8 mouse cellular contexts compared by ENCODE assay signal in the genomic region with DNA sequence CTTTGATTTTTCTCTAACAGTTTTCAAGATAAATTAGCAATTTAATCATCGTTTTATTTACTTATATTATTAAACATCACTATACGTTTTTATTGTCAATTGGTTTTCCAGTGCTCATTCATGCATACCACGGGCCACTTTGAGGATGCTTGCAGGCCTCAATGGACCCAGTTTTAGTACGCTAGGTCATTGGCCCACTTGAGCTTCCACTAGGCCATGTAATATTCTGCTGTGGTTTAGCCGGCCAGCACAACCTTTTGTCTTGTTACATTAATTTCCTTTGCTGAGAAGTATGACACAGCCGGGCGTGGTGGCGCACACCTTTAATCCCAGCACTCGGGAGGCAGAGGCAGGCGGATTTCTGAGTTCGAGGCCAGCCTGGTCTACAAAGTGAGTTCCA. TPM values are rescaled to one million over a fixed set of nuclear protein-coding genes. Genes with fewer than 3 reads are reported as not detected.
DNase-seq lines count a peak whose midpoint lies in the region; ATAC-seq and TF ChIP-seq lines count a peak whose summit lies in the region.

No protein-coding gene starts in this region.

- H3K4me1 ChIP-seq in heart, embryonic 14.5 days (ENCODE audit: control insufficient read depth in 2 of 2, insufficient read depth in 2 of 2, low read length in 2 of 2), result peaks cover 5 to 6% of the 10 kb centered on the region in 2 experiments; a peak in 2 of 4 replicates
- peaks cover 5% of the 10 kb centered on the region for H3K4me1 ChIP-seq in ES-Bruce4 (ENCODE audit: control insufficient read depth, insufficient read depth, low read length)
- H3K4me1 ChIP-seq in hindbrain, embryonic 11.5 days (replicated peaks; ENCODE audit: control insufficient read depth, insufficient read depth, low read length), result no peaks in the 10 kb centered on the region
- peaks cover 22% of the 10 kb centered on the region for H3K4me1 ChIP-seq in midbrain, embryonic 12.5 days

- WGBS in heart, embryonic 14.5 days, result 91% methylated on average over 11 of the region's 11 CpGs
- 85% methylated on average over 11 of the region's 11 CpGs for WGBS in hindbrain, embryonic 11.5 days
- WGBS in midbrain, embryonic 12.5 days, result 80% methylated on average over 11 of the region's 11 CpGs

- no peaks in the 10 kb centered on the region for H3K27me3 ChIP-seq in heart, embryonic 14.5 days (ENCODE audit: control insufficient read depth, insufficient read depth, low read length)
- H3K27me3 ChIP-seq in ES-Bruce4 (ENCODE audit: control insufficient read depth, insufficient read depth, low read length, poor library complexity, severe bottlenecking), result no peaks in the 10 kb centered on the region
- H3K27me3 ChIP-seq in hindbrain, embryonic 11.5 days (ENCODE audit: control insufficient read depth, insufficient read depth, low read length), result no peaks in the 10 kb centered on the region
- H3K27me3 ChIP-seq in midbrain, embryonic 12.5 days, result no peaks in the 10 kb centered on the region

- peak overlapping the region in 1 of 2 experiments; percentile 64; a peak in 2 of 4 replicates for H3K4me3 ChIP-seq in heart, embryonic 14.5 days (ENCODE audit: control insufficient read depth in 1 of 2, insufficient read depth in 1 of 2, low read depth in 1 of 2, low read length in 2 of 2)
- H3K4me3 ChIP-seq in ES-Bruce4 (ENCODE audit: low read depth, low read length), result no peak overlapping the region
- peak overlapping the region; percentile 59 for H3K4me3 ChIP-seq in hindbrain, embryonic 11.5 days (ENCODE audit: low read depth, low read length)
- H3K4me3 ChIP-seq in midbrain, embryonic 12.5 days, result peak overlapping the region; percentile 64

- ATAC-seq in heart, embryonic 14.5 days (ENCODE audit: insufficient number of reproducible peaks, insufficient read depth, low FRiP score, low read depth), result no peak
- ATAC-seq in hindbrain, embryonic 11.5 days (ENCODE audit: low FRiP score), result no peak
- no peak for ATAC-seq in midbrain, embryonic 12.5 days (ENCODE audit: low FRiP score, low read depth)
- no peak for ATAC-seq in activated CD4-positive, CD25-positive, alpha-beta regulatory T cell, adult 4 months

- no peak for TF ChIP-seq POLR2A in ES-Bruce4 (IDR thresholded peaks at IDR 0.05; ENCODE audit: insufficient read depth, low read length)

- TF ChIP-seq CTCF in ES-Bruce4 (IDR thresholded peaks at IDR 0.05; ENCODE audit: low read depth, low read length), result no peak

- no peak overlapping the region for H3K9ac ChIP-seq in heart, embryonic 14.5 days (ENCODE audit: low read length)
- H3K9ac ChIP-seq in ES-Bruce4 (ENCODE audit: low read depth, poor library complexity, severe bottlenecking), result peak overlapping the region; percentile 81; the same call in 1 of the 2 replicates
- no peak overlapping the region; the same call in 1 of the 2 replicates for H3K9ac ChIP-seq in hindbrain, embryonic 11.5 days (ENCODE audit: low read depth, low read length)
- H3K9ac ChIP-seq in midbrain, embryonic 12.5 days (replicated peaks), result peak overlapping the region; percentile 66; the same call in 1 of the 2 replicates

- no peaks in the 10 kb centered on the region for H3K9me3 ChIP-seq in heart, embryonic 14.5 days (ENCODE audit: control insufficient read depth, low read length)
- H3K9me3 ChIP-seq in ES-Bruce4 (replicated peaks; ENCODE audit: control insufficient read depth, insufficient read depth, low read length, poor library complexity, severe bottlenecking), result no peaks in the 10 kb centered on the region
- no peaks in the 10 kb centered on the region for H3K9me3 ChIP-seq in hindbrain, embryonic 11.5 days (ENCODE audit: control insufficient read depth, low read length)
- no peaks in the 10 kb centered on the region for H3K9me3 ChIP-seq in midbrain, embryonic 12.5 days

- H3K4me2 ChIP-seq in heart, embryonic 14.5 days (ENCODE audit: low read length), result peak overlapping the region; percentile 88
- peak overlapping the region; percentile 66 for H3K4me2 ChIP-seq in hindbrain, embryonic 11.5 days (replicated peaks; ENCODE audit: low read depth, low read length)
- peak overlapping the region; percentile 71 for H3K4me2 ChIP-seq in midbrain, embryonic 12.5 days (replicated peaks)

- H3K36me3 ChIP-seq in heart, embryonic 14.5 days (ENCODE audit: control insufficient read depth, insufficient read depth, low read length), result peaks cover 26% of the 10 kb centered on the region
- peaks cover 6% of the 10 kb centered on the region; the same call in 1 of the 2 replicates for H3K36me3 ChIP-seq in ES-Bruce4 (ENCODE audit: control insufficient read depth, insufficient read depth, low read length, poor library complexity, severe bottlenecking)
- H3K36me3 ChIP-seq in hindbrain, embryonic 11.5 days (ENCODE audit: control insufficient read depth, insufficient read depth, low read length), result no peaks in the 10 kb centered on the region
- H3K36me3 ChIP-seq in midbrain, embryonic 12.5 days, result peaks cover 18% of the 10 kb centered on the region

- no peak overlapping the region for H3K27ac ChIP-seq in heart, embryonic 14.5 days (replicated peaks in 1 of 2; ENCODE audit: control insufficient read depth in 1 of 2, insufficient read depth in 1 of 2, low read depth in 2 of 2, low read length in 2 of 2)
- H3K27ac ChIP-seq in ES-Bruce4 (ENCODE audit: insufficient read depth, low read length), result no peak overlapping the region
- H3K27ac ChIP-seq in hindbrain, embryonic 11.5 days (ENCODE audit: low read depth, low read length), result no peak overlapping the region; the same call in 1 of the 2 replicates
- H3K27ac ChIP-seq in midbrain, embryonic 12.5 days (replicated peaks), result no peak overlapping the region

- DNase-seq in heart, adult 8-10 months (ENCODE audit: low spot score), result no peak
- peak; percentile 23 for DNase-seq in hindbrain, embryonic 11.5 days (ENCODE audit: low spot score)
- no peak for DNase-seq in layer of hippocampus, adult 11-12 months (ENCODE audit: low spot score)
- no peak for DNase-seq in adrenal gland, adult 8-10 months

- TF ChIP-seq EP300 in ES-Bruce4 (IDR thresholded peaks at IDR 0.05; ENCODE audit: insufficient read depth, low read depth, low read length), result no peak

RNA-seq across cellular contexts. Expression of gene Zfand4, which starts 0.8 kb away (rescaled TPM):
- polyA plus RNA-seq in heart, embryonic 14.5 days (2014; fragmentation: Nextera tagmentation; extraction: Ambion mirVana), result 3.4 and 3.5 TPM in 2 replicates
- total RNA-seq in heart, adult 8-10 months (2022), result 1 to 10 TPM; 2.3 to 5.8 (median 2.9) TPM
- polyA plus RNA-seq in ES-Bruce4 (2011; ENCODE audit: insufficient read depth, insufficient read length, low read depth, missing spikeins), result 4.3 and 7.0 TPM in 2 replicates
- 8.1 and 9.4 TPM in 2 replicates for polyA plus RNA-seq in hindbrain, embryonic 11.5 days (2014; fragmentation: Nextera tagmentation; extraction: Ambion mirVana)
- polyA plus RNA-seq in midbrain, embryonic 12.5 days (2016; fragmentation: Nextera tagmentation; extraction: Ambion mirVana), result 12.3 and 13.6 TPM in 2 replicates
- 1 to 10 TPM; 1.9 to 2.4 TPM for polyA plus RNA-seq in activated CD4-positive, CD25-positive, alpha-beta regulatory T cell, adult 4 months (2017; shearing (Covaris generic))
- 1 to 10 TPM; 1.2 to 3.1 (median 2.4) TPM for total RNA-seq in adrenal gland, adult 8-10 months (2022)

RNA-seq across cellular contexts. Expression of gene Washc2, which starts 57.0 kb away (rescaled TPM):
- polyA plus RNA-seq in heart, embryonic 14.5 days (2014; fragmentation: Nextera tagmentation; extraction: Ambion mirVana), result 34.2 and 36.3 TPM in 2 replicates
- total RNA-seq in heart, adult 8-10 months (2022), result 10 to 100 TPM; 17.5 to 25.0 (median 22.9) TPM
- 50.5 and 56.2 TPM in 2 replicates for polyA plus RNA-seq in ES-Bruce4 (2011; ENCODE audit: insufficient read depth, insufficient read length, low read depth, missing spikeins)
- polyA plus RNA-seq in hindbrain, embryonic 11.5 days (2014; fragmentation: Nextera tagmentation; extraction: Ambion mirVana), result 58.8 and 62.7 TPM in 2 replicates
- 65.0 and 68.2 TPM in 2 replicates for polyA plus RNA-seq in midbrain, embryonic 12.5 days (2016; fragmentation: Nextera tagmentation; extraction: Ambion mirVana)
- 10 to 100 TPM; 42.7 to 48.4 TPM for polyA plus RNA-seq in activated CD4-positive, CD25-positive, alpha-beta regulatory T cell, adult 4 months (2017; shearing (Covaris generic))
- total RNA-seq in adrenal gland, adult 8-10 months (2022), result 10 to 100 TPM; 59.0 to 70.2 (median 63.3) TPM

Comparison
In these comparisons a context has a peak if more than half of its experiments do, and no peak if none do; other contexts are left out.
1. H3K9ac ChIP-seq: peak in ES-Bruce4 (single experiment) and midbrain, embryonic 12.5 days (single experiment); none in heart, embryonic 14.5 days (single experiment) and hindbrain, embryonic 11.5 days (single experiment).
2. Peak in every context shown above with its lines, with median percentiles within 50 percentile points of each other: H3K4me2 ChIP-seq.